Mouse (Mus musculus): ENCODE measurements around the gene Ganab. TPM values are rescaled to one million over a fixed set of nuclear protein-coding genes. Genes with fewer than 3 reads are reported as not detected.
A peak's percentile ranks its signal among the peaks of the same experiment; 100 is the strongest.

Ganab gene
- total RNA-seq, 2 experiments from 2014 or later = 21.6 to 26.4 TPM

- peak within 1 kb of the TSS; percentile 83 for H3K4me3 ChIP-seq
Observed at GRCm38 (mm10) chr19:8920073-8920736, 22.3 kb downstream of the Ganab start, which contains the start of gene B3gat3. Gene B3gat3, plus strand, starts transcription at chr19:8920374.

GRCm38 (mm10) chr19:8920836-8921291, 23.0 kb downstream of the Ganab start:
- intact Hi-C loops (cut with DNase I) = loop anchor here (2.0 kb wide), 1 partner anchor 46 kb away; the partner anchor contains the start of gene Eef1g
- Histone ChIP-seq H3K27ac (peak overlapping the region; percentile 96), H3K4me3 (peak overlapping the region; percentile 83)
- no peak for TF ChIP-seq CTCF (IDR thresholded peaks at IDR 0.05)
- DNase-seq = no peak

More at GRCm38 (mm10) chr19:8920073-8920736, 22.3 kb downstream of the Ganab start, which contains the start of gene B3gat3:
- peak; percentile 98 for DNase-seq
- peak within 1 kb of the TSS; percentile 96 for H3K27ac ChIP-seq
- intact Hi-C loops (cut with DNase I) = loop anchor here (2.0 kb wide), 1 partner anchor 47 kb away; the partner anchor contains the start of gene Eef1g
- TF ChIP-seq CTCF (IDR thresholded peaks at IDR 0.05) = no peak

- intact Hi-C loops (cut with DNase I) = loop anchor here (2.0 kb wide), 1 partner anchor 45 kb away; the partner anchor contains the start of gene Eef1g
- peak overlapping the region; percentile 83 for H3K4me3 ChIP-seq
Observed at GRCm38 (mm10) chr19:8921741-8922140, 23.9 kb downstream of the Ganab start.

GRCm38 (mm10) chr19:8926766-8927165, 28.9 kb downstream of the Ganab start:
- no peak for TF ChIP-seq CTCF (IDR thresholded peaks at IDR 0.05)
- no peak overlapping the region for H3K4me3 ChIP-seq
- no peak overlapping the region for H3K27ac ChIP-seq
- DNase-seq = no peak
- intact Hi-C loops (cut with DNase I) = loop anchor here (5.0 kb wide), 1 partner anchor 34 kb away; the partner anchor contains the start of gene Ints5

More at GRCm38 (mm10) chr19:8921741-8922140, 23.9 kb downstream of the Ganab start:
- H3K27ac ChIP-seq = peak overlapping the region; percentile 96; the same call in 1 of the 2 replicates
- no peak for TF ChIP-seq CTCF (IDR thresholded peaks at IDR 0.05)
- DNase-seq = no peak

GRCm38 (mm10) chr19:8927891-8928525, 30.1 kb downstream of the Ganab start:
- intact Hi-C loops (cut with DNase I) = loop anchor here (5.0 kb wide), 1 partner anchor 36 kb away; the partner anchor contains the start of gene Ints5
- no peak for TF ChIP-seq CTCF (IDR thresholded peaks at IDR 0.05)
- peak overlapping the region; percentile 96; the same call in 1 of the 2 replicates for H3K27ac ChIP-seq

GRCm38 (mm10) chr19:8928689-8929223, 30.9 kb downstream of the Ganab start:
- Histone ChIP-seq H3K27ac (peak overlapping the region; percentile 96), H3K4me3 (peak overlapping the region; percentile 90)
- no peak for TF ChIP-seq CTCF (IDR thresholded peaks at IDR 0.05)
- no peak for DNase-seq
- intact Hi-C loops (cut with DNase I) = loop anchor here (5.0 kb wide), 1 partner anchor 36 kb away; the partner anchor contains the start of gene Ints5

More at GRCm38 (mm10) chr19:8927891-8928525, 30.1 kb downstream of the Ganab start:
- no peak for DNase-seq
- H3K4me3 ChIP-seq = no peak overlapping the region

- intact Hi-C loops (cut with DNase I) = loop anchor here (5.0 kb wide), 1 partner anchor 37 kb away; the partner anchor contains the start of gene Ints5
Observed at GRCm38 (mm10) chr19:8929224-8930088, 31.6 kb downstream of the Ganab start, which contains the start of the genes Rom1 and Eml3. Gene Rom1, minus strand, starts transcription at chr19:8929356. Gene Eml3, plus strand, starts transcription at chr19:8929552.

GRCm38 (mm10) chr19:8930117-8930516, 32.2 kb downstream of the Ganab start:
- TF ChIP-seq CTCF (IDR thresholded peaks at IDR 0.05) = no peak
- Histone ChIP-seq H3K27ac (peak overlapping the region; percentile 96), H3K4me3 (peak overlapping the region; percentile 90)
- intact Hi-C loops (cut with DNase I) = no loop called here
- DNase-seq = no peak

More at GRCm38 (mm10) chr19:8929224-8930088, 31.6 kb downstream of the Ganab start, which contains the start of the genes Rom1 and Eml3:
- Histone ChIP-seq H3K4me3 (peak within 1 kb of the TSS; percentile 90), H3K27ac (peak within 1 kb of the TSS; percentile 96)
- TF ChIP-seq CTCF (IDR thresholded peaks at IDR 0.05) = peak; percentile 52
- DNase-seq = peak; percentile 95

- H3K27ac ChIP-seq = 0 out of 2 replicates have a peak overlapping the region, but pooled peaks have one; percentile 96
- TF ChIP-seq CTCF (IDR thresholded peaks at IDR 0.05) = no peak
- peak overlapping the region; percentile 90 for H3K4me3 ChIP-seq
- intact Hi-C loops (cut with DNase I) = no loop called here
- no peak for DNase-seq
Observed at GRCm38 (mm10) chr19:8930771-8931170, 32.9 kb downstream of the Ganab start.

- no peak for DNase-seq
- no peak for TF ChIP-seq CTCF (IDR thresholded peaks at IDR 0.05)
- intact Hi-C loops (cut with DNase I) = no loop called here
- Histone ChIP-seq H3K27ac (no peak overlapping the region), H3K4me3 (no peak overlapping the region)
Observed at GRCm38 (mm10) chr19:8936736-8937135, 38.9 kb downstream of the Ganab start.

- Histone ChIP-seq H3K27ac (no peak overlapping the region; the same call in 1 of the 2 replicates), H3K4me3 (no peak overlapping the region)
- no peak for TF ChIP-seq CTCF (IDR thresholded peaks at IDR 0.05)
- DNase-seq = no peak
- intact Hi-C loops (cut with DNase I) = no loop called here
Observed at GRCm38 (mm10) chr19:8940526-8941133, 42.8 kb downstream of the Ganab start.
